Mouse (Mus musculus) limb, embryonic 13.5 days (tissue): Measurements from ENCODE around the gene Gm5799. TPM values are rescaled to one million over a fixed set of nuclear protein-coding genes. Genes with fewer than 3 reads are reported as not detected.
"Not testable (repeated sequence)": the region's sequence is repeated elsewhere in the genome, so short reads cannot be mapped to it uniquely, and the experiment has no call there.

ENCODE experiments used
- ATAC-seq: fragments of 200-750 bp; cut with Nextera tagmentation; 2 replicates; pipeline ENCODE4 v1.8.0; 2017; ENCODE audit warnings: low read depth, moderate number of reproducible peaks, moderate TSS enrichment; ENCODE audit not compliant: low FRiP score
- H3K27ac ChIP-seq: fragments of 300-500 bp; sonication (generic); 2 replicates; pipeline ENCODE4 v1.5.1; 2015; ENCODE audit warnings: inconsistent platforms, mild to moderate bottlenecking, moderate library complexity
- H3K27me3 ChIP-seq: fragments of 300-500 bp; sonication (generic); 2 replicates; pipeline ENCODE4 v1.6.1; 2015; ENCODE audit warnings: mild to moderate bottlenecking, inconsistent platforms
- H3K36me3 ChIP-seq: fragments of 300-500 bp; sonication (generic); 2 replicates; pipeline ENCODE4 v1.6.1; 2015; ENCODE audit warnings: inconsistent platforms, mild to moderate bottlenecking, moderate library complexity
- H3K4me1 ChIP-seq: fragments of 300-500 bp; sonication (generic); 2 replicates; pipeline ENCODE4 v1.6.1; 2015; ENCODE audit warnings: inconsistent platforms
- H3K4me2 ChIP-seq: fragments of 300-500 bp; sonication (generic); replicated peaks from 2 replicates; pipeline ENCODE4 v1.6.1; 2015; ENCODE audit warnings: inconsistent platforms, mild to moderate bottlenecking, moderate library complexity
- H3K4me3 ChIP-seq: fragments of 300-500 bp; sonication (generic); 2 replicates; pipeline ENCODE4 v1.5.1; 2015; ENCODE audit warnings: moderate library complexity, mild to moderate bottlenecking, inconsistent platforms
- H3K9ac ChIP-seq: fragments of 300-500 bp; sonication (generic); 2 replicates; pipeline ENCODE4 v1.6.1; 2015; ENCODE audit warnings: mild to moderate bottlenecking, inconsistent platforms
- H3K9me3 ChIP-seq: fragments of 300-500 bp; sonication (generic); 2 replicates; pipeline ENCODE4 v1.6.1; 2016; ENCODE audit warnings: inconsistent platforms
- WGBS: fragments of 180-500 bp; shearing (Covaris S2); methylation state at CpG from one replicate; pipeline ENCODE4 v1.1.7; 2015; 5-methylcytosine and 5-hydroxymethylcytosine counted together
- polyA plus RNA-seq: library from polyadenylated mRNA; unstranded; fragments of >200 nt; fragmentation: Nextera tagmentation; extraction: Ambion mirVana; gene quantifications from 2 replicates; pipeline ENCODE4 v1.2.1, GENCODE M21; 2015

Gene Gm5799
- not detected in 2 replicates for polyA plus RNA-seq

GRCm38 (mm10) chr14:43543276-43543675 is at the start of gene Gm5799:
Gene Gm5799, plus strand, starts transcription at chr14:43543576.
- not testable (repeated sequence) for H3K36me3 ChIP-seq, H3K4me3 ChIP-seq, H3K4me1 ChIP-seq, H3K9ac ChIP-seq, H3K9me3 ChIP-seq, H3K27ac ChIP-seq, ATAC-seq, H3K27me3 ChIP-seq, H3K4me2 ChIP-seq
- 98% methylated on average over 2 of the region's 2 CpGs for WGBS

GRCm38 (mm10) chr14:43531052-43532010 is 12.0 kb upstream of the Gm5799 start:
- WGBS, result 36% methylated on average over 14 of the region's 15 CpGs
- not testable (repeated sequence) for H3K9me3 ChIP-seq, H3K9ac ChIP-seq, H3K4me2 ChIP-seq, H3K36me3 ChIP-seq, H3K4me1 ChIP-seq, H3K27ac ChIP-seq, H3K27me3 ChIP-seq, H3K4me3 ChIP-seq, ATAC-seq

GRCm38 (mm10) chr14:43532011-43532383 is 11.4 kb upstream of the Gm5799 start:
- not testable (repeated sequence) for H3K36me3 ChIP-seq, H3K9me3 ChIP-seq, H3K4me1 ChIP-seq, H3K4me3 ChIP-seq, H3K9ac ChIP-seq, H3K4me2 ChIP-seq, ATAC-seq, H3K27ac ChIP-seq, H3K27me3 ChIP-seq
- no CpG with 5 or more reads among the region's 6 CpGs for WGBS

GRCm38 (mm10) chr14:43532387-43532786 is 11.0 kb upstream of the Gm5799 start:
- WGBS, result 54% methylated on average over 4 of the region's 6 CpGs
- not testable (repeated sequence) for H3K4me1 ChIP-seq, H3K4me2 ChIP-seq, H3K4me3 ChIP-seq, ATAC-seq, H3K36me3 ChIP-seq, H3K27ac ChIP-seq, H3K27me3 ChIP-seq, H3K9ac ChIP-seq, H3K9me3 ChIP-seq

GRCm38 (mm10) chr14:43538144-43538543 is 5.2 kb upstream of the Gm5799 start:
- not testable (repeated sequence) for ATAC-seq

GRCm38 (mm10) chr14:43546281-43546680 is 2.9 kb downstream of the Gm5799 start:
- not testable (repeated sequence) for H3K9ac ChIP-seq, H3K4me2 ChIP-seq, H3K27ac ChIP-seq, ATAC-seq, H3K36me3 ChIP-seq, H3K4me1 ChIP-seq, H3K27me3 ChIP-seq, H3K4me3 ChIP-seq, H3K9me3 ChIP-seq

More at GRCm38 (mm10) chr14:43538144-43538543, 5.2 kb upstream of the Gm5799 start:
- H3K9me3 ChIP-seq, H3K27me3 ChIP-seq, H3K4me3 ChIP-seq, H3K27ac ChIP-seq, H3K4me1 ChIP-seq, H3K4me2 ChIP-seq, H3K36me3 ChIP-seq, H3K9ac ChIP-seq: not testable (repeated sequence)
- 69% methylated on average over 2 of the region's 2 CpGs for WGBS

- not testable (repeated sequence) for H3K9me3 ChIP-seq, H3K27me3 ChIP-seq, H3K4me1 ChIP-seq, ATAC-seq, H3K4me2 ChIP-seq, H3K36me3 ChIP-seq, H3K4me3 ChIP-seq, H3K9ac ChIP-seq, H3K27ac ChIP-seq
- WGBS, result 86% methylated on average over 2 of the region's 2 CpGs
Observed at GRCm38 (mm10) chr14:43552271-43552670, 8.9 kb downstream of the Gm5799 start.

- not testable (repeated sequence) for H3K36me3 ChIP-seq, ATAC-seq, H3K4me2 ChIP-seq, H3K4me1 ChIP-seq, H3K9ac ChIP-seq, H3K27me3 ChIP-seq, H3K9me3 ChIP-seq, H3K4me3 ChIP-seq, H3K27ac ChIP-seq
- WGBS, result 90% methylated on average over 4 of the region's 4 CpGs
Observed at GRCm38 (mm10) chr14:43577969-43578368, 34.6 kb downstream of the Gm5799 start.

GRCm38 (mm10) chr14:43579046-43579445 is 35.7 kb downstream of the Gm5799 start, which contains the start of gene Gm17654:
Gene Gm17654, minus strand, starts transcription at chr14:43579146.
- not testable (repeated sequence) for H3K4me2 ChIP-seq, H3K4me3 ChIP-seq, H3K4me1 ChIP-seq, ATAC-seq, H3K27me3 ChIP-seq, H3K9me3 ChIP-seq, H3K9ac ChIP-seq, H3K36me3 ChIP-seq, H3K27ac ChIP-seq
- 67% methylated on average over 1 of the region's 2 CpGs for WGBS

Other genes starting within 250 kb of the Gm5799 start
- not detected in 2 replicates for gene Gm8127, start 249.7 kb upstream of the Gm5799 start, polyA plus RNA-seq
- gene 1700001F09Rik, start 195.8 kb upstream of the Gm5799 start, polyA plus RNA-seq, result not detected in 2 replicates
- not detected in 2 replicates for gene Gm8138, start 127.2 kb upstream of the Gm5799 start, polyA plus RNA-seq
- not detected in 2 replicates for gene Gm17654, start 35.6 kb downstream of the Gm5799 start, polyA plus RNA-seq
- gene Gm10375, start 64.4 kb downstream of the Gm5799 start, polyA plus RNA-seq, result not detected in 2 replicates
- not detected in 2 replicates for gene Gm8165, start 133.6 kb downstream of the Gm5799 start, polyA plus RNA-seq
- gene Gm7324, start 154.3 kb downstream of the Gm5799 start, polyA plus RNA-seq, result 1.0 and 1.5 TPM in 2 replicates
- gene Gm16506, start 183.9 kb downstream of the Gm5799 start, polyA plus RNA-seq, result not detected in 2 replicates
- gene Gm6526, start 204.3 kb downstream of the Gm5799 start, polyA plus RNA-seq, result not detected in 2 replicates
- gene Gm8180, start 241.2 kb downstream of the Gm5799 start, polyA plus RNA-seq, result not detected in 2 replicates